Mouse (Mus musculus) frontal cortex, postnatal 25 days (tissue): ENCODE measurements around the gene Ripor1.
A peak's percentile ranks its signal among the peaks of the same experiment; 100 is the strongest.
"Not testable (repeated sequence)": the region's sequence is repeated elsewhere in the genome, so short reads cannot be mapped to it uniquely, and the experiment has no call there.

Experiments
- DNase-seq, 2 experiments: peaks; one replicate each; pipeline ENCODE4 v3.0.0; 2022; ENCODE audit warnings: low spot score in 2 of 2

The Ripor1 gene

DNA sequence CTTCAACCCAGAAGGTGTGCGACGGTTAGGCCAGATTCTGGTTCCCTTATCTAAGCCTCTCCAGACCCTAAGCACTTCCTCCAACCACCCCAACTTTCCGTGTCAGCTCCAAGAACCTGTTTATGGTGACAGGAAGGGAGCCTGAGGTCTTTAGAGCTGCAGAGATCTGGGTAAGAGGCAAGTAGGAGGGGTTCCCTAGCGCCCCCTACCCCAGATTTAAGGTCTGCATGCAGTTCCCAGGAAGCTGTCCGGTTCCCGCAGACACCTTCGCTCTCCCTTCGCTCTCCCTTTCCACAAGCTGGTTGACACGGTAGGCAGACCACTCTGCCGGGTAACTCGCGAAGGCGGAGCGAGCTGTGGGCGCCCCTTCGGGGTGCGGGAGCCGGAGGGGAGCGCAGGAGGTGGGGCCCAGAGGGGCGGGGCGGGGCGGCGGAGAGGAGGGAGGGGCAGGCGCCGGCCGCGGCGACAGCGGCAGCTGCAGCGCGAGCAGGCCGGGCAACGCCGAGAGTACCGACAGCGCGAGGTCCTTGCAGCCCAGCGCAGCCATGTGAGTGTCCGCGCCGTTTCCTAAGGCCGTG is at the start of gene Ripor1:
TSS of gene Ripor1 (plus strand) at position 452 of the 578 bp plus-strand sequence.
- DNase-seq, result peak in 1 of 2 experiments; percentile 65

DNA sequence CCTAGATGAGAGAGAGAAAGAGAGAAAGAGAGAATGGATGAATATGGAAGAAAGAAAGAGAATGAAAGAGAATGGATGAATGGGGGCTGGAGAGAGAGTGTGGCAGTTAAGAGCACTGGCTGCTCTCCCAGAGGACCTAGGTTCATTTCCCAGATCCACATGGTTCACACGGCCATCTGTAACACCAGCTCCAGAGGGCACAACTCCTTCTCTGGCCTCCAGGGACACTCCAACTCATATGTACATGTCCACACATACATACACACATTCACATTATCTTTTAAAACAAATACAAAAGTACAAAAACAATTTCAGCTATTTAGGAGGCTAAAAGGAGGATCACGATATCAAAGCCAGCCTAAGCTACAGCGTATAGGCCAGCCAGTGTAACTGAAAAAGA is 42.2 kb upstream of the Ripor1 start:
- DNase-seq, result no peak

DNA sequence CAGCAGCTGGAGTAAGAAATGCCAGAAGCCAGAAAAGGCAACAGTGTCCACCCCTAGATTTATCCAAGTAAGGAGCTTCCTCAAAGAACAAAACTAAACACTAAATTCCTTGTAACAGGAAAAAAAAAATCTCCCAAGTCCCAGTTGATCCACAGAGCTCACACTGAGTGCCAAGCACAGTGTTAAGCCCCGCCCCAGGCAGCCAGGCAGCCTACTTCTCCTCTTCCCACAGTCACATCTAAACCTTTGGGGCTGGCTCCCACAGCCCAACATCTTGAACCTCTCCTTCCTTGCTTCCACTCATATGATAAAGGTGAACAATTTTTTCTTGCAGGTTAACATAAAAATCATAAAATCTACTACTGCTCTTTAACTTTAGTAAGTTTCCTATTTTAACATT is 41.2 kb upstream of the Ripor1 start:
- no peak for DNase-seq

DNA sequence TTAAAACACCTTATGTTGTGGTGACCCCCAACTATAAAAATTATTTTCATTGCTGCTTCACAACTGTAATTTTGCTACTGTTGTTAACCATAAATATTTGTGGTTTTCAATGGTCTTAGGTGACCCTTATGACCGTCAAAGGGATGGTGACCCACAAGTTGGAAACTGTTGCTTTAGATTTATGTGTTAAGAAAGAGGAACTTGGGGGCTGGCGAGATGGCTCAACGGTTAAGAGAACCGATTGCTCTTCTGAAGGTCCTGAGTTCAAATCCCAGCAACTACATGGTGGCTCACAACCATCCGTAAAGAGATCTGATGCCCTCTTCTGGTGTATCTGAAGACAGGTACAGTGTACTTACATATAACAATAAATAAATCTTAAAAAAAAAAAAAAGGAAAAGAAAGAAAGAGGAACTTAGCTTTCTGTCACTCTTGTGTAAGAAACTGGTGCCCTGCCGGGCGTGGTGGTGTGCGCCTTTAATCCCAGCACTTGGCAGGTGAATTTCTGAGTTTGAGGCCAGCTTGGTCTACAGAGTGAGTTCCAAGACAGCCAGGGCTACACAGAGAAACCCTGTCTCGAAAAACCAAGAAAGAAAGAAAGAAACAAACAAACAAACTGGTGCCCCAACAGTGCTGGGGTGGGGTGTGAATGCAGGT is 40.4 kb upstream of the Ripor1 start:
- not testable (repeated sequence) for DNase-seq

DNA sequence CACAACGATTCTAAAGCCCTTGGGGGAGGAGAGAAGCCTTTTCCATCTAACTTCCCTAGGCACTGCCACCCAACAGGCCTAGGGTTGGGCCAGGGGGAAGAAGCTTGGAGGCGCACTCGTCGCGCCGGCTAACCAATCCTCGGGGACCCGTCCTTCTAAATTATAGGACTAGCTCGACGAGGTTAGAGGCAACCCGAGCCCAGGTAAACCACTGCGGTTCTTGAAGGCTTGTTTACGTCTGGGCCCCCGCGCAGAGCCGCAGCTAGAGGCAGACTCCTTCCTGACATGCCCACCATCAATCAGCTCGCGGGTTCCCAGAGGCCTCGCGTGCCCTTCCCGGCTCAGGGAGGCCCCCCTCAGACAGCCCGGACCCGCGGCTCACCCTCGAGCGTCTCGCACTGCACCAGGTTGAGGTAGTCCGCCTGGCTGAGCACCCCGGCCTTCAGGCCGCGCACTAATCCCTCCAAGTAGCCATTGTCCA is 39.6 kb upstream of the Ripor1 start:
- peak in 1 of 2 experiments; percentile 42 for DNase-seq

DNA sequence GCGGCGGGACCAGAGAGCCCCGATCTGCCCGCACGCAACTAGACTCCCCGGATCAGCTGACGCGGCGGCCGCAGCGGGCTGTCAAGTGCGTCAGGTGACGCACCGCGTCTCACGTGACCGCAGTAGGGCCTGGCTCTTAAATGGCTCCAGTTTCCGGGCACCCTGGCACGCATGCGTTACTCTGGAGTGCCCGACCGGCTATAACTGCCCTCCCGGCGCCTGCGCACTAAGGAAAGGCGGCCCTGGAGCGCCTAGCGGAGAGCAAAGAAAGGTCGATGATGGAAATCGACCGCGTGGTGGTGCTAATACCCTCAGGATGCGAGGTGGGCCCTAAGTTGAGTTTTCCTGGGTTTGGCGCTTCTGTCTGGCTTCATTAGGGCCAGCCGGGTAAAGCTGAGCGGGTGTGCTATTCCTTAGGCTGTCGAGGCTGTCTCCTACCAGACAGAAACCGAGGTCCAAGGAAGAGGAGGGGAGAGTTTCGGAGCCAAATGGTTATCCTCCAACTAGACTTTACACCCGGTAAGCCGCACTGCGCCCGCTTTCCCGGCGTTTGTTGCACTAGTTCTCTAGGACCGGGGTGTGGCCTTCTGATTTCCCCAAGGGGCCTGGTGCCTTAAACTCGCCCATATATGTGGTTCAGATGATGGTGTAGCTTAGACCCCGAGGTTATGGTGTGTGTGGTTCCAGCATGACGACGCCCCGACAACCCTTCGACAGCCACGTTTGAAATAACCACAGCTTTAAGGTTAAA is 38.9 kb upstream of the Ripor1 start, which contains the start of gene Atp6v0d1:
TSS of gene Atp6v0d1 (minus strand) at position 96 of the 751 bp plus-strand sequence.
- DNase-seq, result peak; percentile 98 to 99

DNA sequence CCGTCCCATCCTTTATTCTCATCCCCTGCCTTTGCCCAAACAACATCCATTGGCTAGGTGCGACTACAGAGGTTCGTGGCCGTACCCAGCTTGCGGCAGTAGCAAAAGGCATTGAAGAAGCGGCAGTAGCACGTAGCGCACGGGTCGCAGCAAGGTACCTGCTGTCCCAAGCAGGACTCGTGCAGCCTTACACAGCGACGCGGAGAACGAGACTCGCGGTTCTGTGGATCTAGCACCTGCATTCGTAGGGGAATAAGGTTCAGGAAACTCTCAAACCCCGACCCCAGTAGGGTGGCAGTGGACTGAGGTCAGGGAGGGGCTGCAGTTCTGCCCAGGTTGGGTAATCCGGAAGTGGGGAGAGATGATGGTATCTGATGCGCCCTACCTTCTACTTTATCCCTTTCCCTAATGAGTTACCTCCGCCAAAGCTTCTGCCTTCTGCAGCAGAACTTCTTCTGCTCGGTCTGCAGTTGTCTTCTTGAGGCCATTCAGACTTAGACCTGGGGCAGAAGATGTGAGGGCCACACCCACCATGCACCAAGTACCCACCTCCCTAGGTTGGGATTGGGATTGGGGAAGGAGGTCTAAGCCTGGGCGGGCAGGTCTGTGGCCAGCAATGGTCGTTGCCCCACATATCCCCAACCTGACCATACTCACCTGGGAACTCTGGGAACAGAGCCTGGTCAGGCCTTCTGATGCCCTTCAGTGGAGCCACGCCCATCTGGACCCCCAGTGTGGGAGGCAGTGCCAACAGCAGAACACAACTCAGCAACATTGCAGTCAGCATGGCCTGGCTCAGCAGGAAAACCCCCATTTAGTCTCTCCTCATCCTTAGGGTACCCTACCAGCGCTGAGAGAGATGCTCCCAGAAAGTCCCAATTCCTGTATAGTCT is 38.1 kb upstream of the Ripor1 start:
- no peak for DNase-seq

DNA sequence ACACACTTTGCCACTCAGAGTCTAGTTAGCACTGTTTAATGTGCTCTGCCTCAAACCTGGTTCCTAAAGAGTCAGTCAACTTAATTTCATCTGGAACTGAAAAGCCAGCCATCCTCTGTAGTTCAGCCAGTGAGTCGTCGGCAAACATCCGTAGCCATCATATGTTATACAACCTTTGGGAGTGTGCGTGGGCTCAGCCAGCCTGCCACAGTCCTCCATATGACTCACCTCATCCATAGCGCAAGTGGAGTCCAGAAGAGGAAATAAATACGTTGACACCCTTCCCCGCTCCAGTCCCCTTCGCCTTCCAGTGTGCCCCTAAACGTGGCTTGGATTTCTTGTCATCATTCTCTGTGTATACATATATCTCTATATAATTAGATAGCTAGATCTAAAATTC is 33.2 kb upstream of the Ripor1 start:
- DNase-seq, result no peak

DNA sequence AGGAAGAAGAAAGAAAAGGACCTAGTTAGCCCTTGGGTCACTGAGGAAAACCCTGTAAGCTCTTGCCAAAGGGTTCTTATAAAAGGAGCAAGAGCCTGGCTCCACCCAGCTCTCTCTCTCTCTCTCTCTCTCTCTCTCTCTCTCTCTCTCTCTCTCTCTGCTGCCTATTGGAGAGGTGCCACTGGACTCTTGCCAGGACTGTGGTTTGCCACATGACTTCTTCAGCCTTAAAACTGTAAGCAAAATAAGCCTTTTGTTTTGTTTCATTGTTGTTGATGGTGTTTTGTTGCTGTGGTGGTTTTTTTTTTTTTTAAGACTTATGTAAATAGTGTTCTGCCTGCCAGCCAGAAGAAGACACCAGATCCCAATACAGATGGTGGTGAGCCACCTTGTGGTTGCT is 31.6 kb upstream of the Ripor1 start:
- no peak for DNase-seq

DNA sequence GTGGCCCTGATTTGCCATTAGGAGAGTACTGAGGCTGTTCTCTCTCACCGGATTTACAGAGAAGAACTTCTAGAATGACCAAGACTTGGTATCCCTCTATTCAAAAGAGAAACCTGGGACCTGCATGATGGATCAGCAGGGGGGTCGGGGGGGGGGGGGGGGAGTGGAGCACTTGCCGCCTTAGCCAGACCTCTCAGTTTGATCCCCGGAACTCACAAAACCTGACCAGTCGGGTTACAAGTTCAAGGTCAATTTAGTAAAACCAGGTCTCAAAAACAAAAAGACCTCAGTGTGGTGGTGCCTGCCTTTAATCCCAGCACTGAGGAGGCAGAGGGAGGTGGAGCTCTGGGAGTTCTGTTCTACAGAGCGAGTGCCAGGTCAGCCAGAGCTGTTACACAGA is 30.3 kb upstream of the Ripor1 start:
- no peak for DNase-seq

DNA sequence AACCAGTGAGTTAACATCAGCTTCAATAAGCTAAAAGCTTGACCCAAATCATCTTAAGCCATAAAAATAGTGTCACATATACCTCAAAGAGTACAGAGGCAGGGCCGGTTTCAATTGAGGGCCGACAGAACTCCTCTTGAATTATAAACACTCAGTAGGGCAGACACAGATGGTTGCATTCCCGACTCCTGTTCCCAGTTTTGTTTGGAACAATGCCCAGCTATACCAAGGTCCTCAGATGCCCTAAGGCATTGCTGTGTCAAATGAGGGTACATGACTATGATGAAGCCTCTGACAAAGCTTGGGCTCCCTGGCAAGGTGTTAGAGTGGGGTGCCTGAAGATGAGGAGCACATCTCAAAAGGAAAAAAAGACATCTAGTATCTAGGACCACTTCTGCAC is 29.5 kb upstream of the Ripor1 start:
- DNase-seq, result no peak

DNA sequence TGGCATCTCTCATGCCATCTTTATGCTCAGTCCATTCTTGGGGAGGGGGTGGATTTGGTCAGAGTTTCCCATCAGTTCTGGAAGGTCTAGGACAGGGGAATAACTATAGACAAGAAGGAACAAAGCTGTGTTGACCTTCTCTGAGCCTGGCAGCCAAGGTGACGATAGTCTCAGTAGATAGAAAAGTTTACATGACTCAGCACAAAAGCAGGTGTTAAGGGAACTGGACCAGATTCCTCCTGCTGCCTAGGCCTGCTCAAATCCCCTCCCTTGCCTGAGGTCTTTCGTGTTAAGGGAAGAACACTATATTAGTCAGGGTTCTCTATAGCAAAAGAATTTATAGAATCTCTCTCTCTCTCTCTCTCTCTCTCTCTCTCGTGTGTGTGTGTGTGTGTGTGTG is 25.3 kb upstream of the Ripor1 start:
- no peak for DNase-seq

DNA sequence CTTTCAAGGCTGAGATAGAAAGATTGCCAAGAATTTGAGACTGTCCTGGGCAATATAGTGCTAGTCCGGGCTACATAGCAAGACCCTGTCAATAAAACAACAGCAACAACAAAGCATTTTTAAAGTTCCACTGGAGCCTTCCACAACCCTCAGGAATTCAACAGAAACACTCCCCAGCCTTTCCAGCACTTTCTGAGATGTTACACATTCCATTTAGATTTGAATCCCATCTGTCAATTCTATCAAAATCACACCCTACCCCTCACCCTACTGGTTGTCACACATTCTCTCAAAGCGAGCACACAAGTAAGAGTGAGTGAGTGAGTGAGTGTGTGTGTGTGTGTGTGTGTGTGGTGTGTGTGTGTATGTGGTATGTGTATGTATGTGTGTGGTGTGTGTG is 12.6 kb upstream of the Ripor1 start:
- no peak for DNase-seq

DNA sequence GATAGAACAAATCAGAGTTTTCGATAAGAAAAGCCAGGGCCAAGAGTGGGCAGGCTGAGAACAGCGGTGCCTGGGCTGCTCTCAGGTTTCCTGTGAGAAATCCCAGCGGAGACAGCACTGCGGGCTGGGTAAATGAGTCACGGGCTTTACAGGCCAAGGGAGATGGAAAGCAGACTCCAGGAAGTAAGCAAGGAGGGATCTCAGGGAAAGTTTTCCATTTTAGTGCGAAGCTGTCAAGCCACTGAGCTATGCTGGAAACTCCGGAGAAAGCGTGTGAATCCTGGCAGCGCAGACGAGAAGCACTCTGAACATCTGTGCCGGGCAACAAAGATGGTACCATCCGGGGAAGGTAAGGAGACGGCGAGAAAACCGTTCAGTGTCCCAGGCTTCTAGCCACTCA is 11.2 kb upstream of the Ripor1 start:
- DNase-seq, result peak in 1 of 2 experiments; percentile 25

DNA sequence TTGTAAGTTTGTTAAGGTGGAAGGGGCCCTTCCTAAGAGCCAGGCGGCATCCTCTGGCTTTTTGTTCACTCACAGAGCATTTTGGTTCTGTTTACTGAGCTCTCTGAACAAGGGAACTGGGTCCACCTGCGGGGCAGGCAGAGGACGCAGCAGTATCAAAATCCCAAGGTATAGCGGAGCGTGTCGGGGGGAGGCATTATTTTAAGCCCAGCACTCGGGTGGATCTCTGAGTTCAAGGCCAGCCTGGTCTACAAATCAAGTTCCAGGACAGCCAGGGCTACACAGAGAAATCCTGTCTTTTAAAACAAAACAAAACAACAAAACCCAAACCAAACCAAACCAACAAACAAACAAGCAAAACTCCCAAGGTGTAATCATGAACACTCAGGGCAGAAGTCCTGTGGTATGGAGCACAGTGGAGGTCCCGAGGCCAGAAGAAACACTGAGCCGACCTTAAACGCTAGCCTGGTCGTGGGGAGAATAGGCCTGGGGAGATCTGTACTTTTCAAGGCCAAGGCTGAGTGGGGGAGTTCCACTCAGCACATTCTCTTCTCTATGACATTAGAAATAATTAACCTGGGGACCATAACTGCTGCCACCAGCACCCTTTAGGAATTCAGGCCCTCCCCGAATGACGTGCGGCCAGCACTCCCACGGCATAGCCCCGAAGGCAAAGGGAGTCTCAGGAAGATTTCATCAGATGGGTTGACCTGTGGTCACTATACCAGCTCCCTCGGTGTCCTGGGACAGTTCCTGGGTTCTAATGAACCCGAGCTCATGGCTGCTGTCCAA is 10.4 kb upstream of the Ripor1 start:
- DNase-seq, result no peak

DNA sequence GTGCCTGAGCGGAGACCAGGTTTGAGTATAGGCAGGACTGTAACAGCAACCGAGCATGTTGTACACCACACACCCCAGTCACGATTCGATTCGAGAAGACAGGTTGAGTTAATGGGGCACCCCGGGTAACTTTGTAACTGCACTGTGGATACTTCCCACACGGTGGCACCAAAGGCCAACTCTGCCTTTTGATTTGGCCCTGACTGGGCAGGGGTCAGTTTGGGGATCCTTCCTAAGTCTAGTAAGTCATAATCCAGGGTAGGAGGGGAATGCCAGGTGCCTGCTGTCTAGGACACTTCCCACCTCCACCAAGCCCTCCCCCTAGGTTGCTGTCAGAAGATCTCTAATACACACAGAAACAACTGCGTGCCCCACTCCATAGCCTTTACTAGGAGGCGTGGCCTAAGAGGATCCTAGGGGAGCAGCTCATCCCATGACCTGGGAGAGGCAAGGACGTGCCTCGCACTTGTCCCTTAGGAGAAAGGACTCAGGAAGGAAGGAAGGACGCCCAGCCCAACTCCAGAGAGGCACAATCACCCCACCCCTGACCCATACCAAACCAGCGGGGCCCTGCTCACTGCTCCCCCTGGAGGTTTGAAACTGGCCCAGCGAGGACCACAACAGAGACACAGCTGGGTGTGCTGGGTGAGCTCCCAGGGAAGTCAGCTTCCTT is 8.6 kb upstream of the Ripor1 start:
- DNase-seq, result no peak

DNA sequence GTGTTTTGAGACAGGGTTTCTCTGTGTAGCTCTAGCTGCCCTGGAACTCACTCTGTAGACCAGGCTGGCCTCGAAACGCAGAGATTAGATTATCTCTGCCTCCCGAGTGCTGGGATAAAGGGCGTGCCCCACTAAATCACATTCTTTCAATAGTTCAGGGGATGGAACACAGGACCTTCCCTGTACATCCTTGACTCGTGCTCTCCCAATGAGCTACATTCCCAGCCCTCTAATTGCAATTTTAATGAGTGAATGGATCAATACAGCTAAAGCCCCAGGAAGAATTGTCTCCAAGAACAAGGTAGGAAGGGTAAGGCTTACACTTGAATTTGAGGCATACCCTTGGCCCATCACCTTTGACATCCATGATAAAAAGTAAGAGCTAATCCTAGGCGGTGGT is 6.3 kb upstream of the Ripor1 start:
- DNase-seq, result no peak

DNA sequence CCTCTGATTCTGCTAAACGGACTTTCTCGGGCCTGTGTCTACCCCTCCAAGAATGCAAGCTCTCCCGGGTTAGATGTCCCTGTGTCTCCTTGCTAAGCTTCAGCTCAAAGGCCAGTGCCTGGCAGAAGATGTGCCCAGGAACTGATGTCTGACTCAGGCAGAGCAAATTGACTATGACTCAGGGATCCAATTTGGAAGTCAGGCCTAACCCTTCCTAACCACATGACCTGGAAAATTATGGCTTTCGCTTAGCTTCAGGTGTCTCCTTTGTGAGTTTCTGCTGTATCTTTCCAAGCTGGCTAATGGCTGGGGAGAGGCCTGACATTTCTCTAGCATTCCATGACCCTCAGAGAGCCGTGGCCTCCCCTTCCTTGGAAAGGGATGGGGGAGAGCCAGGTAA is 3.8 kb upstream of the Ripor1 start:
- DNase-seq, result no peak

DNA sequence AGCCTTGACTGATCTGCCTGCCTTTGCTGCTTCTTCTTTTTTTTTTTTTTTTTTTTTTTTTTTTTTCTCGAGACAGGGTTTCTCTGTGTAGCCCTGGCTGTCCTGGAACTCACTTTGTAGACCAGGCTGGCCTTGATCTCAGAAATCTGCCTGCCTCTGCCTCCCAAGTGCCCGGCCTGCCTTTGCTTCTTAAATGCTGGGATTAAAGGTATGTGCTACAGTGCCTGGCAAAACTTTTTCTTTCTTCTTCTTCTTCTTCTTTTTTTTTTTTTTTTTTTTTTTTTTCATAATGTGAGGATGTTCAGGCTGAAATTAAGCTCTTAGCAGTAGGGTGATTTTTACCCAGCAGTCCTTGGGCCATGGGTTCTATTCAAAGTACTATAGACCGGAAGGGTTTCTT is 2.5 kb upstream of the Ripor1 start:
- DNase-seq, result not testable (repeated sequence)

DNA sequence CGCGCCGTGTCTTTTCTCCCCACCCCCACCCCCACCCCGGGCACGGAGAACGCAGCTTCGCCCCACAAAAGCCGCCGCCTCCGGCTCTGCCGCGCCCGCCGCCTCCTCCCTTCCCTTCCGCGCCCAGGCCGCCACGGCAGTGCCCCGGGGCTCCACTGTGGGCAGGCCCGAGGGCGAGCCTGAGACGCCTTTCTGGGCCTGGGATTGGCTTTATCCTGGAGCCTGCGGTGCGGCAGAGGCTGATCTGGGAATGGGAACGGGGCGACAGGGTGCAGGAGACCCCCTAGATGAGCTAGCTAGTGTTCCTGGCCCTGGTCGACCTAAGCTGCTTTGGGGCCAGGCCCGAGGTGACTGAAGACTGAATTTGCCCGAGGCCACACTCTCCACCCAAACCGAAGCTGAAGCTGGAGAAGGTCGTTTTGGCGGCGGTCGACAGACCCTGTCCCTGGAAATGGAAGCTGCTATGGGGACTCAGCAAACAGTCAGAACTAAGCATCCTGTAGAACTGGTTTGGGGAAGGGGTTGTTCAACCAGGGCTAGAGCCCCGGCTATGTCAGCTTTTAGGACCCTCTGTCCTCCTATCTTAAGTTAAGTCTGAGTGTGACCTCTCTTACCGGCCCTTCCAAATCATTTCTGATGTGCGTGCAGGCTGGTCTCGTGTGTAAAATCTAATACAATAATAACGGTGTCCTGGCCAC is 585 bp downstream of the Ripor1 start:
- no peak for DNase-seq
